Mouse (Mus musculus): ENCODE data around the gene Ptgr1. TPM values are rescaled to one million over a fixed set of nuclear protein-coding genes. Genes with fewer than 3 reads are reported as not detected.

The Ptgr1 gene
- total and polyA plus RNA-seq, 2 experiments, result 1.4 to 4.1 TPM

DNA sequence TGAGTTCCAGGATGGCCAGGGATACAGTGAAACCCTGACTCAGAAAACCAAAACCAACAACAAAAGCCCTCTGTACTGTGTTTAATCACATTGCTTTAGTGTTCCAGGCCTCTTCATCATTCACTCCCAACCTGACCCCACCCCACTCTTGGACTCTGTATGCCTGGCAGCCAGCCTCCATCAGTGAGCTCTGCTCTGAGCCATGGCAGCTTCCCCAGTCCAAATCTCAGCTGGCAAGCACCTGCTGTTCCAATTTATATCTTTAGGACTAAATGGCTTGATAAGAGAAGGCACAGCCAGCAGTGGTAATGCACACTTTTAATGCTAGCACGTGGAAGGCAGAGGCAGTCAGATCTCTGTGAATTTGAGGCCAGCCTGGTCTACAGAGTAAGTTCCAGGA lies 21.8 kb downstream of the Ptgr1 start:
- H3K27ac ChIP-seq (replicated peaks; ENCODE audit: insufficient read depth, low read depth, low read length), result no peak overlapping the region
- no peaks in the 10 kb centered on the region for H3K27me3 ChIP-seq (ENCODE audit: control insufficient read depth, insufficient read depth, low read length)
- no peak for DNase-seq (ENCODE audit: extremely low read depth, low read depth, low spot score)
- no peak overlapping the region for H3K4me3 ChIP-seq (ENCODE audit: insufficient read depth, low read depth, low read length)
- no peak for TF ChIP-seq CTCF (IDR thresholded peaks at IDR 0.05; ENCODE audit: low read depth, low read length)
- no peak for TF ChIP-seq POLR2A (IDR thresholded peaks at IDR 0.05; ENCODE audit: extremely low read depth, insufficient read depth, low read length)
- no peaks in the 10 kb centered on the region for H3K36me3 ChIP-seq (ENCODE audit: control insufficient read depth, insufficient read depth, low read length)
- H3K9ac ChIP-seq (ENCODE audit: low read depth, low read length), result no peak overlapping the region
- WGBS, result 90% methylated on average over 1 of the region's 1 CpGs
- H3K4me1 ChIP-seq (ENCODE audit: control insufficient read depth, insufficient read depth, low read length), result no peaks in the 10 kb centered on the region
- no peaks in the 10 kb centered on the region for H3K79me2 ChIP-seq (ENCODE audit: control insufficient read depth, insufficient read depth, low read length)

DNA sequence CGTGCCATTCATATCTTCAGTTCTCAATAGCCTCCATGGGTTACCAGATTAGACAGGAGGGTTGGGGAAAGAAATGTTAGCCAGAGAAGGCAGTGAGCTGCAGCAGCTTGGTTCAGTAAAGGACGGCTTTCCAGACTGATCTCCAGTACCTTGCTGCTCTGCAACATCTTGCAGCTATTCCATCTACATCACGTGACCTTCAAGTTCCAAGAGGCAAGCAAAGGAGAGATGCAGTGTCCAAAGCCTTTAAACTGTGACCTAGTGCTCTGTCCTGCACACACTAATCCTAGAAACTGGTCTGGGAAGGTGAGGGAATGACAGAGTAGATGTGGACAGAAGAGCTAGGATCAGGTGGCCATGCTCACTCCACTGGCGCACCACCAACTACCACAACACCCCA lies 23.6 kb downstream of the Ptgr1 start:
- 96% methylated on average over 4 of the region's 4 CpGs for WGBS
- H3K79me2 ChIP-seq (ENCODE audit: control insufficient read depth, insufficient read depth, low read length), result no peaks in the 10 kb centered on the region
- H3K27ac ChIP-seq (replicated peaks; ENCODE audit: insufficient read depth, low read depth, low read length), result no peak overlapping the region
- H3K27me3 ChIP-seq (ENCODE audit: control insufficient read depth, insufficient read depth, low read length), result no peaks in the 10 kb centered on the region
- TF ChIP-seq POLR2A (IDR thresholded peaks at IDR 0.05; ENCODE audit: extremely low read depth, insufficient read depth, low read length) (no peak), CTCF (IDR thresholded peaks at IDR 0.05; ENCODE audit: low read depth, low read length) (no peak)
- H3K4me3 ChIP-seq (ENCODE audit: insufficient read depth, low read depth, low read length), result no peak overlapping the region
- no peaks in the 10 kb centered on the region for H3K4me1 ChIP-seq (ENCODE audit: control insufficient read depth, insufficient read depth, low read length)
- H3K36me3 ChIP-seq (ENCODE audit: control insufficient read depth, insufficient read depth, low read length), result no peaks in the 10 kb centered on the region
- H3K9ac ChIP-seq (ENCODE audit: low read depth, low read length), result no peak overlapping the region
- DNase-seq (ENCODE audit: extremely low read depth, low read depth, low spot score), result no peak

DNA sequence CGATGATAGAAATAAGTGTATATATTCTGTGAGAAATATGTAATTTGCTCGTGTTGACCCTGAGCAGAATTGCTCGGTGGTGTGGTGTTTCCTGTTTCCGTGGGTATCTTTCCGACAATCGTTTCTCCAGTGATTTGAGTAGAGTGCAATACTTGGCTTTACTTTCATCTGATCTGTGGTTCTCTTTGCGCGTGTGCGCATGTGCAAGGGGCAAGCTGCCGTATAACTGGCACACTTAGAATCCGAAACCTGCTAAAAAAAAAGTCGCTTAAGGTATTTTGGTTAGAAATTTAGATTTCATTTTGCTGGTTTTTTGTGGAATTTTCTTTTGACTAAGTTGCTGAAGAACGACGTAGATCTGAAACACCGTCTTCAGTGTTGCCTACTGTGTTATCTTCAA lies 25.2 kb downstream of the Ptgr1 start:
- H3K4me1 ChIP-seq (ENCODE audit: control insufficient read depth, insufficient read depth, low read length), result no peaks in the 10 kb centered on the region
- no peak overlapping the region for H3K9ac ChIP-seq (ENCODE audit: low read depth, low read length)
- H3K4me3 ChIP-seq (ENCODE audit: insufficient read depth, low read depth, low read length), result no peak overlapping the region
- TF ChIP-seq CTCF (IDR thresholded peaks at IDR 0.05; ENCODE audit: low read depth, low read length) (no peak), POLR2A (IDR thresholded peaks at IDR 0.05; ENCODE audit: extremely low read depth, insufficient read depth, low read length) (no peak)
- no peaks in the 10 kb centered on the region for H3K79me2 ChIP-seq (ENCODE audit: control insufficient read depth, insufficient read depth, low read length)
- no peaks in the 10 kb centered on the region for H3K36me3 ChIP-seq (ENCODE audit: control insufficient read depth, insufficient read depth, low read length)
- no peak for DNase-seq (ENCODE audit: extremely low read depth, low read depth, low spot score)
- no peak overlapping the region for H3K27ac ChIP-seq (replicated peaks; ENCODE audit: insufficient read depth, low read depth, low read length)
- WGBS, result 86% methylated on average over 15 of the region's 15 CpGs
- no peaks in the 10 kb centered on the region for H3K27me3 ChIP-seq (ENCODE audit: control insufficient read depth, insufficient read depth, low read length)

DNA sequence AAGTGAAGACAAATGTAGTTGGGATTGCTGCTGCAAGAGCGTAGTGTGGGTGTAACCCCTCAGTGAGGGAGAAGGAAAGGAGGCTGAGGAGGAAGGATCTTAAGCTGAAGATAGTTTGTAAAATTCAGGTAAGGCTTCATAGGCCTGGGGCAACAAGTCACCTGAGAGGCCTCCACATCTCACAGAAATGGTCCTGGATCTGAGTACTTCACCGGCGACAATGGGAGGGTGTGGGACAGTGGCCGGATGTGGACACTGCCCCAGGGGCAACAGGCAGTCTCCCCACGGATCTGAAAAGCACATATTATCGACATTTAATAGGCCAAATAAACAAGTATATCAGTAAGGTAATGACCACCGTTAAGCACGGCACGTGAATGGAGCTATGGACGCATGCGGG lies 34.3 kb downstream of the Ptgr1 start:
- TF ChIP-seq CTCF (IDR thresholded peaks at IDR 0.05; ENCODE audit: low read depth, low read length) (no peak), POLR2A (IDR thresholded peaks at IDR 0.05; ENCODE audit: extremely low read depth, insufficient read depth, low read length) (no peak)
- WGBS, result 91% methylated on average over 11 of the region's 11 CpGs
- no peak overlapping the region for H3K27ac ChIP-seq (replicated peaks; ENCODE audit: insufficient read depth, low read depth, low read length)
- no peak overlapping the region for H3K4me3 ChIP-seq (ENCODE audit: insufficient read depth, low read depth, low read length)
- no peak overlapping the region for H3K9ac ChIP-seq (ENCODE audit: low read depth, low read length)
- DNase-seq (ENCODE audit: extremely low read depth, low read depth, low spot score), result no peak
- H3K4me1 ChIP-seq (ENCODE audit: control insufficient read depth, insufficient read depth, low read length), result no peaks in the 10 kb centered on the region
- H3K36me3 ChIP-seq (ENCODE audit: control insufficient read depth, insufficient read depth, low read length), result no peaks in the 10 kb centered on the region
- no peaks in the 10 kb centered on the region for H3K79me2 ChIP-seq (ENCODE audit: control insufficient read depth, insufficient read depth, low read length)
- H3K27me3 ChIP-seq (ENCODE audit: control insufficient read depth, insufficient read depth, low read length), result no peaks in the 10 kb centered on the region

DNA sequence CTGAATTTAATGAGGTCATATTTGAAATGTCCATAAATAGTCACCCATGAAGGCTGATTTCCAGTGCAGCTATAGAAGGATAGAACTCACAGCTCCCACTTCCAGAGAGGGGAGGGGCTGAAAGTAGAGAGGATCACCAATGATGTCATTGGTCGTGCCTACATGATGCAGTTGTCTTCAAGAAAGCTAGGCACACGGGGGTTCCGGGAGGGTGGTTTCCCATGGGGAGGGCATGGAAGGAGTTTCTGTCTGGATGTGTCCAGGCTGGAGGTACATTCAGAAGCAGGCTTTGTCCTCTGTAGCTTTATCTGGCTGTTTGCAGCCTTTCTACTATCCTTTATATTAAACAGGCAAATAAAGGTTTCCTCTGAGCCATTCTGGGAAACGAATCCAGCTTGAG lies 38.5 kb downstream of the Ptgr1 start:
- Histone ChIP-seq H3K36me3 (ENCODE audit: control insufficient read depth, insufficient read depth, low read length) (no peaks in the 10 kb centered on the region), H3K27me3 (ENCODE audit: control insufficient read depth, insufficient read depth, low read length) (peaks cover 7% of the 10 kb centered on the region; the same call in 1 of the 2 replicates), H3K4me3 (ENCODE audit: insufficient read depth, low read depth, low read length) (no peak overlapping the region), H3K79me2 (ENCODE audit: control insufficient read depth, insufficient read depth, low read length) (no peaks in the 10 kb centered on the region), H3K27ac (replicated peaks; ENCODE audit: insufficient read depth, low read depth, low read length) (no peak overlapping the region), H3K4me1 (ENCODE audit: control insufficient read depth, insufficient read depth, low read length) (0 out of 2 replicates have a peak, but pooled peaks cover under 1% of the 10 kb centered on the region), H3K9ac (ENCODE audit: low read depth, low read length) (no peak overlapping the region)
- no peak for TF ChIP-seq POLR2A (IDR thresholded peaks at IDR 0.05; ENCODE audit: extremely low read depth, insufficient read depth, low read length)
- no peak for TF ChIP-seq CTCF (IDR thresholded peaks at IDR 0.05; ENCODE audit: low read depth, low read length)
- no peak for DNase-seq (ENCODE audit: extremely low read depth, low read depth, low spot score)
- whole genome bisulfite sequencing, result 89% methylated on average over 4 of the region's 4 CpGs

DNA sequence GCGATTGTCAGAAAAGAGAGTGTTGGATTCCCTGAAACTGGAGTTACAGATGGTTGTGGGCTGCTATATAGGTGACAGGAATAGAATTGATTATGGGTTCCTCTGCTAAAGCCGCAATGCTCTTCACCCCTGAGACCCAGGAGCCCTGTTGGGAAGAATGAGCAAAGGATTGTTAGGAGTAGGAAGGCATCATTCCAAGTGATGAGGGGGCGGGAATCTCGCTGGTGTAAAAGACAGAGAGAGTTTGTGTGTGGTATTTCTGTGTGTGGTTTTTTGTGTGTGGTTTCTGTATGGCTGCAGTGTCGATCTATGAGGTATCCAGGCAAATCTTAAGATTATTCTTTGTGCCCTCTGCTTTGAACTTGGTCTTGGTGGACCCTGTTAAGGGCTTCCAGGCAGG lies 42.2 kb downstream of the Ptgr1 start:
- Histone ChIP-seq H3K27me3 (ENCODE audit: control insufficient read depth, insufficient read depth, low read length) (peaks cover 8% of the 10 kb centered on the region; the same call in 1 of the 2 replicates), H3K9ac (ENCODE audit: low read depth, low read length) (no peak overlapping the region), H3K4me1 (ENCODE audit: control insufficient read depth, insufficient read depth, low read length) (0 out of 2 replicates have a peak, but pooled peaks cover 3% of the 10 kb centered on the region), H3K27ac (replicated peaks; ENCODE audit: insufficient read depth, low read depth, low read length) (no peak overlapping the region), H3K79me2 (ENCODE audit: control insufficient read depth, insufficient read depth, low read length) (no peaks in the 10 kb centered on the region), H3K4me3 (ENCODE audit: insufficient read depth, low read depth, low read length) (no peak overlapping the region), H3K36me3 (ENCODE audit: control insufficient read depth, insufficient read depth, low read length) (no peaks in the 10 kb centered on the region)
- TF ChIP-seq POLR2A (IDR thresholded peaks at IDR 0.05; ENCODE audit: extremely low read depth, insufficient read depth, low read length), result no peak
- no peak for DNase-seq (ENCODE audit: extremely low read depth, low read depth, low spot score)
- 79% methylated on average over 5 of the region's 5 CpGs for WGBS

All from liver, adult 2 months (tissue).